Comparison of ENCODE assay signal across 14 mouse cellular contexts in the genomic region with DNA sequence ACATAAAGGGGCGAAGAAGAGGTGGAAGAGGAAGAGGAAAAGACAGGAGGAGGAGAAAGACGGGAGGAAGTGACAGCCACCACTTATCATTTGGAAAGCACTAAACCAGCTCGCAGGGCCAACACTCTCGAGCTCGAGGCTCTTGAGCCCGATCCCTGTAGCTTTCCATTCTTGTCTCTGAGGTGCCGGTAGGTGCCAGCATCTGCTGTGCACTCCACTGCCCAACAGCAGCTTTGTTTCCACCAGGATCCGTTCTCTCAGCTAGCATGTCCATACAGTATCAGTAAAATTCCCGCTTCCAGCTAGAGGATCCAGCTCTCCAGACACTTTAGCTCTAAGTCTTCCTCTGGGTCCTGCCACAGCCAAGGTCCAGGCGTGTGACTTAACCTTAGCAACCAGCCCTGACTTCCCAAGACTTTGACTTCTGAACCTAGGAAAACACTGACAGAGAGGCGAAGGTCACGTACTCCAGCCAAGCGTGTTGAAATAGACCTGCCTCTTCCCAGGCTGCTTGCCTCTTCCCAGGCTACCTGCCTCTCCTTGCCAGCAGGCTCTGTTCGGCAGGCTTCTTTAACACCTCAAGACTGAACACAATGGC. TPM values are rescaled to one million over a fixed set of nuclear protein-coding genes. Genes with fewer than 3 reads are reported as not detected.
DNase-seq lines count a peak whose midpoint lies in the region; ATAC-seq and TF ChIP-seq lines count a peak whose summit lies in the region.
"Had no signal": no experiment of that assay in that cellular context is flagged by ENCODE, and none has a peak within 500 bp of the region (broad histone marks: within the 10 kb centered on the region; RNA-seq: fewer than 3 reads in every experiment).

No protein-coding gene starts in this region.

- no peak overlapping the region for H3K4me3 ChIP-seq in lung, postnatal 0 days (ENCODE audit: low read depth, low read length)
- H3K4me3 ChIP-seq in kidney, embryonic 16.5 days (ENCODE audit: low read length) = no peak overlapping the region
- H3K4me3 ChIP-seq in hindbrain, embryonic 12.5 days = no peak overlapping the region
- H3K4me3 ChIP-seq in midbrain, postnatal 0 days (ENCODE audit: low read depth, low read length) = no peak overlapping the region
- H3K4me3 ChIP-seq: limb, embryonic 13.5 days; midbrain, embryonic 13.5 days had no signal

- H3K9me3 ChIP-seq in lung, postnatal 0 days (ENCODE audit: low read length) = no peaks in the 10 kb centered on the region
- no peaks in the 10 kb centered on the region for H3K9me3 ChIP-seq in kidney, embryonic 16.5 days (ENCODE audit: low read length)
- no peaks in the 10 kb centered on the region for H3K9me3 ChIP-seq in hindbrain, embryonic 12.5 days (replicated peaks)
- no peaks in the 10 kb centered on the region for H3K9me3 ChIP-seq in midbrain, postnatal 0 days (ENCODE audit: low read length)
- H3K9me3 ChIP-seq: limb, embryonic 13.5 days; midbrain, embryonic 13.5 days had no signal

- DNase-seq in adrenal gland, adult (ENCODE audit: inconsistent age in 2 of 2, low spot score in 1 of 2) = peak; percentile 13 to 83
- no peak for DNase-seq in adrenal gland, postnatal 4 days (ENCODE audit: low spot score in 2 of 2)
- no peak for DNase-seq in lung, postnatal 0 days (ENCODE audit: low spot score)
- no peak for DNase-seq in lung, postnatal 14 days
- no peak for DNase-seq in urinary bladder, adult 2 months (ENCODE audit: low spot score)
- no peak for DNase-seq in midbrain, postnatal 0 days (ENCODE audit: low spot score)
- DNase-seq: cerebellum, adult 8-10 months; gastrocnemius, postnatal 10 days; thymus, postnatal 14 days had no signal

- no peaks in the 10 kb centered on the region for H3K27me3 ChIP-seq in lung, postnatal 0 days (replicated peaks; ENCODE audit: insufficient read depth, low read length)
- H3K27me3 ChIP-seq in kidney, embryonic 16.5 days (ENCODE audit: insufficient read depth, low read length) = no peaks in the 10 kb centered on the region
- no peaks in the 10 kb centered on the region for H3K27me3 ChIP-seq in hindbrain, embryonic 12.5 days
- no peaks in the 10 kb centered on the region for H3K27me3 ChIP-seq in midbrain, postnatal 0 days (ENCODE audit: insufficient read depth, low read length)
- H3K27me3 ChIP-seq: limb, embryonic 13.5 days; midbrain, embryonic 13.5 days had no signal

- peak overlapping the region; percentile 32 for H3K4me2 ChIP-seq in lung, postnatal 0 days (replicated peaks; ENCODE audit: low read depth, low read length)
- H3K4me2 ChIP-seq in kidney, embryonic 16.5 days (replicated peaks; ENCODE audit: low read depth, low read length) = peak overlapping the region; percentile 33
- H3K4me2 ChIP-seq in hindbrain, embryonic 12.5 days (replicated peaks) = no peak overlapping the region
- H3K4me2 ChIP-seq in midbrain, postnatal 0 days (ENCODE audit: low read depth, low read length, poor library complexity, severe bottlenecking) = no peak overlapping the region
- H3K4me2 ChIP-seq: limb, embryonic 13.5 days; midbrain, embryonic 13.5 days had no signal

- H3K36me3 ChIP-seq in lung, postnatal 0 days (ENCODE audit: insufficient read depth, low read length) = no peaks in the 10 kb centered on the region
- no peaks in the 10 kb centered on the region for H3K36me3 ChIP-seq in kidney, embryonic 16.5 days (ENCODE audit: insufficient read depth, low read length)
- no peaks in the 10 kb centered on the region for H3K36me3 ChIP-seq in hindbrain, embryonic 12.5 days
- H3K36me3 ChIP-seq in midbrain, postnatal 0 days (ENCODE audit: insufficient read depth, low read length) = no peaks in the 10 kb centered on the region
- H3K36me3 ChIP-seq: limb, embryonic 13.5 days; midbrain, embryonic 13.5 days had no signal

- H3K9ac ChIP-seq in lung, postnatal 0 days (replicated peaks; ENCODE audit: low read depth) = no peak overlapping the region
- H3K9ac ChIP-seq in kidney, embryonic 16.5 days (replicated peaks; ENCODE audit: low read length) = no peak overlapping the region
- no peak overlapping the region for H3K9ac ChIP-seq in hindbrain, embryonic 12.5 days
- no peak overlapping the region for H3K9ac ChIP-seq in midbrain, postnatal 0 days (replicated peaks; ENCODE audit: low read length, poor library complexity, severe bottlenecking)
- H3K9ac ChIP-seq: limb, embryonic 13.5 days; midbrain, embryonic 13.5 days had no signal

- TF ChIP-seq CTCF in lung, postnatal 0 days (IDR thresholded peaks at IDR 0.05) = no peak
- TF ChIP-seq CTCF in midbrain, postnatal 0 days (IDR thresholded peaks at IDR 0.05) = no peak

- ATAC-seq in lung, postnatal 0 days = peak; percentile 39
- ATAC-seq in kidney, embryonic 16.5 days (ENCODE audit: low FRiP score, low TSS enrichment) = peak; percentile 83
- no peak for ATAC-seq in hindbrain, embryonic 12.5 days (ENCODE audit: low FRiP score)
- ATAC-seq in midbrain, postnatal 0 days (ENCODE audit: low FRiP score) = no peak
- ATAC-seq: activated CD4-positive, CD25-positive, alpha-beta regulatory T cell, adult 4 months; midbrain, embryonic 13.5 days had no signal

- no peak overlapping the region for H3K27ac ChIP-seq in lung, postnatal 0 days (ENCODE audit: low read length)
- peak overlapping the region; percentile 77 for H3K27ac ChIP-seq in kidney, embryonic 16.5 days (ENCODE audit: low read length)
- no peak overlapping the region for H3K27ac ChIP-seq in hindbrain, embryonic 12.5 days
- H3K27ac ChIP-seq in midbrain, postnatal 0 days (ENCODE audit: low read depth, low read length) = no peak overlapping the region
- H3K27ac ChIP-seq: limb, embryonic 13.5 days; midbrain, embryonic 13.5 days had no signal

- H3K4me1 ChIP-seq in lung, postnatal 0 days (ENCODE audit: insufficient read depth, low read depth, low read length) = 0 out of 2 replicates have a peak, but pooled peaks cover 3% of the 10 kb centered on the region
- peaks cover 23% of the 10 kb centered on the region for H3K4me1 ChIP-seq in kidney, embryonic 16.5 days (ENCODE audit: insufficient read depth, low read length)
- H3K4me1 ChIP-seq in hindbrain, embryonic 12.5 days = no peaks in the 10 kb centered on the region
- no peaks in the 10 kb centered on the region for H3K4me1 ChIP-seq in midbrain, postnatal 0 days (ENCODE audit: insufficient read depth, low read length)
- H3K4me1 ChIP-seq: midbrain, embryonic 13.5 days had no signal

- TF ChIP-seq EP300 in lung, postnatal 0 days (IDR thresholded peaks at IDR 0.05) = no peak

- WGBS in lung, postnatal 0 days = 40% methylated on average over 14 of the region's 14 CpGs
- WGBS in kidney, embryonic 16.5 days = 29% methylated on average over 14 of the region's 14 CpGs
- 80% methylated on average over 14 of the region's 14 CpGs for WGBS in hindbrain, embryonic 12.5 days
- 79% methylated on average over 14 of the region's 14 CpGs for WGBS in midbrain, postnatal 0 days

RNA-seq across cellular contexts. Expression of gene Arhgap10, which starts 6.4 kb away (rescaled TPM):
- 10 to 100 TPM; 43.6 to 48.4 TPM for total RNA-seq in adrenal gland, postnatal 4 days (2021)
- 14.9 and 15.9 TPM in 2 replicates for polyA plus RNA-seq in lung, postnatal 0 days (2015; fragmentation: Nextera tagmentation; extraction: Ambion mirVana)
- 31.7 and 36.0 TPM in 2 replicates for polyA plus RNA-seq in kidney, embryonic 16.5 days (2015; fragmentation: Nextera tagmentation; extraction: Ambion mirVana)
- 43.8 and 46.6 TPM in 2 replicates for polyA plus RNA-seq in urinary bladder, adult 2 months (2012; rRNA removed)
- 14.5 and 16.5 TPM in 2 replicates for polyA plus RNA-seq in hindbrain, embryonic 12.5 days (2016; fragmentation: Nextera tagmentation; extraction: Ambion mirVana)
- 4.4 and 5.4 TPM in 2 replicates for total RNA-seq in midbrain, postnatal 0 days (2014; rRNA removed)
- 2.3 TPM in 2 replicates for polyA plus RNA-seq in midbrain, postnatal 0 days (2015; fragmentation: Nextera tagmentation; extraction: Ambion mirVana)

RNA-seq across cellular contexts. Expression of gene Prmt9, which starts 25.1 kb away (rescaled TPM):
- 10 to 100 TPM; 24.4 to 25.3 TPM for total RNA-seq in adrenal gland, postnatal 4 days (2021)
- polyA plus RNA-seq in lung, postnatal 0 days (2015; fragmentation: Nextera tagmentation; extraction: Ambion mirVana) = 10.8 and 11.6 TPM in 2 replicates
- 21.2 and 23.2 TPM in 2 replicates for polyA plus RNA-seq in kidney, embryonic 16.5 days (2015; fragmentation: Nextera tagmentation; extraction: Ambion mirVana)
- polyA plus RNA-seq in urinary bladder, adult 2 months (2012; rRNA removed) = 11.5 and 12.0 TPM in 2 replicates
- polyA plus RNA-seq in hindbrain, embryonic 12.5 days (2016; fragmentation: Nextera tagmentation; extraction: Ambion mirVana) = 23.6 and 26.4 TPM in 2 replicates
- total RNA-seq in midbrain, postnatal 0 days (2014; rRNA removed) = 26.5 and 28.1 TPM in 2 replicates
- 21.3 and 21.5 TPM in 2 replicates for polyA plus RNA-seq in midbrain, postnatal 0 days (2015; fragmentation: Nextera tagmentation; extraction: Ambion mirVana)

Comparison
In these comparisons a context has a peak if more than half of its experiments do, and no peak if none do; other contexts are left out.
1. DNase-seq: peak in adrenal gland, adult (2 of 2); none in adrenal gland, postnatal 4 days (0 of 2), lung, postnatal 0 days (single experiment), lung, postnatal 14 days (single experiment), urinary bladder, adult 2 months (single experiment) and midbrain, postnatal 0 days (single experiment).
2. ATAC-seq: peak in lung, postnatal 0 days (single experiment) and kidney, embryonic 16.5 days (single experiment); none in hindbrain, embryonic 12.5 days (single experiment) and midbrain, postnatal 0 days (single experiment).
3. H3K4me2 ChIP-seq: peak in lung, postnatal 0 days (single experiment) and kidney, embryonic 16.5 days (single experiment); none in hindbrain, embryonic 12.5 days (single experiment) and midbrain, postnatal 0 days (single experiment).